Mouse (Mus musculus): ENCODE results near the gene Nckipsd.

- TF ChIP-seq CTCF (IDR thresholded peaks at IDR 0.05; ENCODE audit: control insufficient read depth, insufficient read depth, insufficient replicate concordance, low read depth, low read length) = no peak
- no peak for TF ChIP-seq POLR2A (IDR thresholded peaks at IDR 0.05; ENCODE audit: control insufficient read depth, low read depth, low read length)
Measured at GRCm38 (mm10) chr9:108806831-108807230, 1.3 kb upstream of the Nckipsd start.

All from testis, adult 2 months (tissue).